Mouse (Mus musculus) MEL (cell line): Measurements from ENCODE around the gene Nat8f1. TPM values are rescaled to one million over a fixed set of nuclear protein-coding genes. Genes with fewer than 3 reads are reported as not detected.

Source experiments
- DNase-seq: peaks from one replicate; pipeline ENCODE4 v3.0.0; 2011; ENCODE audit warnings: low read depth, low spot score
- H3K27ac ChIP-seq: 2 replicates; pipeline ENCODE4 v1.5.1; 2012; ENCODE audit warnings: low read depth, mild to moderate bottlenecking, control low read depth, low read length, moderate library complexity; ENCODE audit not compliant: control insufficient read depth
- H3K27me3 ChIP-seq, 2 experiments: fragments of 150-350 bp in 1 of 2; sonication (generic) in 1 of 2; 2 replicates each; pipeline ENCODE4 v1.6.1; 2012; ENCODE audit warnings: low read length in 2 of 2, mild to moderate bottlenecking in 2 of 2, improper control_type of control experiment in 1 of 2, moderate library complexity in 1 of 2; ENCODE audit not compliant: insufficient read depth in 2 of 2, control insufficient read depth in 1 of 2
- H3K36me3 ChIP-seq, 2 experiments: 2 replicates each; pipeline ENCODE4 v1.6.1; 2012 to 2014; ENCODE audit warnings: low read length in 2 of 2, improper control_type of control experiment in 1 of 2, inconsistent platforms in 1 of 2, mild to moderate bottlenecking in 1 of 2; ENCODE audit not compliant: insufficient read depth in 2 of 2, control insufficient read depth in 1 of 2
- H3K4me1 ChIP-seq, 2 experiments: fragments of 150-350 bp in 1 of 2; sonication (generic) in 1 of 2; 2 replicates each; pipeline ENCODE4 v1.6.1; 2012; ENCODE audit warnings: low read length in 2 of 2, improper control_type of control experiment in 1 of 2, mild to moderate bottlenecking in 1 of 2; ENCODE audit not compliant: insufficient read depth in 2 of 2, control insufficient read depth in 1 of 2
- H3K4me3 ChIP-seq, 2 experiments: fragments of 150-350 bp in 1 of 2; sonication (generic) in 1 of 2; 2 replicates each; pipeline ENCODE4 v1.5.1; 2012; ENCODE audit warnings: low read depth in 2 of 2, low read length in 2 of 2, mild to moderate bottlenecking in 2 of 2, moderate library complexity in 2 of 2, control low read depth in 1 of 2, improper control_type of control experiment in 1 of 2; ENCODE audit not compliant: control insufficient read depth in 1 of 2, insufficient read depth in 1 of 2
- H3K79me2 ChIP-seq: 2 replicates; pipeline ENCODE4 v1.6.1; 2012; ENCODE audit warnings: mild to moderate bottlenecking, low read length, moderate library complexity; ENCODE audit not compliant: control insufficient read depth, poor library complexity, insufficient read depth
- H3K9ac ChIP-seq: 2 replicates; pipeline ENCODE4 v1.6.1; 2012; ENCODE audit warnings: low read depth, mild to moderate bottlenecking, control low read depth, low read length, moderate library complexity; ENCODE audit not compliant: control insufficient read depth, poor library complexity, severe bottlenecking
- H3K9me3 ChIP-seq: fragments of 150-350 bp; sonication (generic); replicated peaks from 2 replicates; pipeline ENCODE4 v1.6.1; 2012; ENCODE audit warnings: mild to moderate bottlenecking, low read length, improper control_type of control experiment, moderate library complexity; ENCODE audit not compliant: insufficient read depth
- BHLHE40 ChIP-seq: IDR thresholded peaks from 2 replicates; pipeline ENCODE4 v1.6.1; 2012; ENCODE audit warnings: low read depth, mild to moderate bottlenecking, inconsistent platforms, low read length, improper control_type of control experiment, borderline replicate concordance
- CHD1 ChIP-seq: IDR thresholded peaks from 2 replicates; pipeline ENCODE4 v1.6.1; 2012; ENCODE audit warnings: low read depth, mild to moderate bottlenecking, inconsistent platforms, low read length, improper control_type of control experiment
- ETS1 ChIP-seq: IDR thresholded peaks from 2 replicates; pipeline ENCODE4 v1.6.1; 2012; ENCODE audit warnings: low read depth, mild to moderate bottlenecking, inconsistent platforms, low read length, improper control_type of control experiment, moderate library complexity
- GABPA ChIP-seq: IDR thresholded peaks from 2 replicates; pipeline ENCODE4 v1.6.1; 2012; ENCODE audit warnings: low read depth, mild to moderate bottlenecking, inconsistent platforms, low read length, improper control_type of control experiment, moderate library complexity
- GATA1 ChIP-seq: IDR thresholded peaks from 2 replicates; pipeline ENCODE4 v1.6.1; 2011; ENCODE audit warnings: low read depth, low read length, improper control_type of control experiment
- KAT2A ChIP-seq: conservative IDR thresholded peaks from 2 replicates; pipeline ENCODE4 v1.6.1; 2012; ENCODE audit warnings: low read depth, low read length, improper control_type of control experiment, inconsistent platforms
- MAFK ChIP-seq: IDR thresholded peaks from 2 replicates; pipeline ENCODE4 v1.6.1; 2011; ENCODE audit warnings: low read depth, mild to moderate bottlenecking, low read length, improper control_type of control experiment, borderline replicate concordance
- MXI1 ChIP-seq: IDR thresholded peaks from 2 replicates; pipeline ENCODE4 v1.6.1; 2011; ENCODE audit warnings: mild to moderate bottlenecking, low read depth, low read length, improper control_type of control experiment
- MYB ChIP-seq: IDR thresholded peaks from 2 replicates; pipeline ENCODE4 v1.6.1; 2011; ENCODE audit warnings: mild to moderate bottlenecking, low read depth, low read length, improper control_type of control experiment
- NELFE ChIP-seq: IDR thresholded peaks from 2 replicates; pipeline ENCODE4 v1.6.1; 2011; ENCODE audit warnings: low read depth, low read length, improper control_type of control experiment
- NRF1 ChIP-seq: IDR thresholded peaks from 2 replicates; pipeline ENCODE4 v1.6.1; 2014; ENCODE audit warnings: low read depth, mild to moderate bottlenecking, inconsistent platforms, low read length, improper control_type of control experiment, moderate library complexity; ENCODE audit not compliant: poor library complexity, insufficient read depth, severe bottlenecking
- RCOR1 ChIP-seq: IDR thresholded peaks from 2 replicates; pipeline ENCODE4 v1.6.1; 2012; ENCODE audit warnings: low read depth, mild to moderate bottlenecking, inconsistent platforms, low read length, improper control_type of control experiment
- SIN3A ChIP-seq: IDR thresholded peaks from 2 replicates; pipeline ENCODE4 v1.6.1; 2012; ENCODE audit warnings: low read length, improper control_type of control experiment, inconsistent platforms
- TBP ChIP-seq: IDR thresholded peaks from 2 replicates; pipeline ENCODE4 v1.8.0; 2011; ENCODE audit warnings: low read depth, low read length, improper control_type of control experiment
- TCF12 ChIP-seq: IDR thresholded peaks from 2 replicates; pipeline ENCODE4 v1.6.1; 2014; ENCODE audit warnings: low read depth, mild to moderate bottlenecking, inconsistent platforms, low read length, improper control_type of control experiment, moderate library complexity
- UBTF ChIP-seq: IDR thresholded peaks from 2 replicates; pipeline ENCODE4 v1.6.1; 2012; ENCODE audit warnings: low read depth, mild to moderate bottlenecking, inconsistent platforms, low read length, improper control_type of control experiment, moderate library complexity, borderline replicate concordance; ENCODE audit not compliant: insufficient read depth
- USF2 ChIP-seq, 2 experiments: IDR thresholded peaks; 2 replicates each; pipeline ENCODE4 v1.6.1; 2011 to 2012; ENCODE audit warnings: improper control_type of control experiment in 2 of 2, low read length in 2 of 2, borderline replicate concordance in 1 of 2, inconsistent platforms in 1 of 2, low read depth in 1 of 2, mild to moderate bottlenecking in 1 of 2; ENCODE audit not compliant: insufficient read depth in 1 of 2
- ZC3H11A ChIP-seq: IDR thresholded peaks from 2 replicates; pipeline ENCODE4 v1.6.1; 2012; ENCODE audit warnings: low read depth, mild to moderate bottlenecking, inconsistent platforms, low read length, improper control_type of control experiment
- ZKSCAN1 ChIP-seq: IDR thresholded peaks from 2 replicates; pipeline ENCODE4 v1.6.1; 2012; ENCODE audit warnings: low read depth, mild to moderate bottlenecking, inconsistent platforms, low read length, improper control_type of control experiment, moderate library complexity
- ZNF384 ChIP-seq: IDR thresholded peaks from 2 replicates; pipeline ENCODE4 v1.6.1; 2012; ENCODE audit warnings: low read depth, mild to moderate bottlenecking, inconsistent platforms, low read length, improper control_type of control experiment
- polyA plus RNA-seq, 2 experiments: library from polyadenylated mRNA; stranded (reverse) in 1 of 2; unstranded in 1 of 2; fragments of >175 nt in 1 of 2; fragments of >200 nt in 1 of 2; gene quantifications; 2 replicates each; pipeline versions ENCODE4 v1.2.1 to v1.2.4; 2012; ENCODE audit warnings: low replicate concordance in 2 of 2, low read depth in 1 of 2; ENCODE audit not compliant: insufficient read length in 2 of 2, insufficient read depth in 1 of 2, missing spikeins in 1 of 2
- total RNA-seq: library from RNA; depleted of rRNA; stranded (reverse); fragments of 300-350 nt; gene quantifications from 2 replicates; pipeline ENCODE4 v1.2.3, GENCODE M21; 2012

Nat8f1 gene
- total and polyA plus RNA-seq, 3 experiments = 5.7 to 6.9 TPM; not detected in 1

GRCm38 (mm10) chr6:85915141-85915538 is 347 bp downstream of the Nat8f1 start:
- Histone ChIP-seq H3K79me2 (peaks cover 12% of the 10 kb centered on the region), H3K9ac (peak overlapping the region; percentile 73), H3K4me3 (peak overlapping the region; percentile 71 to 80), H3K27ac (peak overlapping the region; percentile 77), H3K36me3 (peaks cover 0 to 9% of the 10 kb centered on the region in 2 experiments; a peak in 3 of 4 replicates)
- TF ChIP-seq ETS1 (0 out of 2 replicates have a peak, but pooled peaks have one; percentile 26), MAFK (no peak)
- TF ChIP-seq, all 39 proteins: peak for 1
- Histone ChIP-seq H3K27me3 (no peaks in the 10 kb centered on the region), H3K9me3 (no peaks in the 10 kb centered on the region), H3K4me1 (peaks cover 9% of the 10 kb centered on the region in 2 experiments; a peak in 3 of 4 replicates)
- peak; percentile 66 for DNase-seq

GRCm38 (mm10) chr6:85911587-85911986 is 3.9 kb downstream of the Nat8f1 start, which contains the start of gene Tprkb:
TSS of gene Tprkb (plus strand) at chr6:85911865.
- Histone ChIP-seq H3K27me3 (no peaks in the 10 kb centered on the region), H3K9me3 (no peaks in the 10 kb centered on the region), H3K4me1 (peaks cover 8 to 9% of the 10 kb centered on the region in 2 experiments; a peak in 3 of 4 replicates), H3K27ac (no peak within 1 kb of the TSS), H3K79me2 (peaks cover 10% of the 10 kb centered on the region), H3K4me3 (no peak within 1 kb of the TSS), H3K36me3 (peaks cover 0 to 9% of the 10 kb centered on the region in 2 experiments; a peak in 2 of 4 replicates), H3K9ac (no peak within 1 kb of the TSS)
- TF ChIP-seq TCF12 (no peak), BHLHE40 (no peak), ZKSCAN1 (no peak)
- DNase-seq = peak; percentile 45

GRCm38 (mm10) chr6:85909704-85910103 is 5.8 kb downstream of the Nat8f1 start:
- no peak overlapping the region for H3K9ac ChIP-seq
- H3K9me3 ChIP-seq = no peaks in the 10 kb centered on the region

More at GRCm38 (mm10) chr6:85909704-85910103, 5.8 kb downstream of the Nat8f1 start:
- peaks cover 0 to 12% of the 10 kb centered on the region in 2 experiments; a peak in 2 of 4 replicates for H3K36me3 ChIP-seq
- H3K27me3 ChIP-seq = no peaks in the 10 kb centered on the region
- TF ChIP-seq USF2 (IDR thresholded peaks at IDR 0.05; ENCODE audit: borderline replicate concordance in 1 of 2, insufficient read depth in 1 of 2, low read depth in 1 of 2, low read length in 2 of 2) (no peak), SIN3A (no peak), ZC3H11A (no peak), TBP (no peak), NELFE (no peak), ZNF384 (no peak), CHD1 (no peak), GABPA (no peak), NRF1 (no peak), MXI1 (no peak), MYB (no peak), UBTF (no peak), KAT2A (no peak), GATA1 (no peak), RCOR1 (no peak)
- no peak overlapping the region for H3K4me3 ChIP-seq
- no peak for DNase-seq
- H3K27ac ChIP-seq = no peak overlapping the region
- peaks cover under 1% of the 10 kb centered on the region; the same call in 1 of the 2 replicates for H3K79me2 ChIP-seq
- peaks cover 6% of the 10 kb centered on the region in 2 experiments; a peak in 3 of 4 replicates for H3K4me1 ChIP-seq
